Mouse (Mus musculus) heart, adult 2 months (tissue): ENCODE measurements at regions not wholly inside any gene's neighbourhood (a gene's known extent, or its start where the extent isn't known, plus 50 kb on each side); places are given as distances from the start of the nearest gene placed in this dataset.

Experiments used
- DNase-seq, 2 experiments: peaks; one replicate each; pipeline ENCODE4 v3.0.0; 2021
- H3K27ac ChIP-seq: fragments of 200-600 bp; 2 replicates; pipeline ENCODE4 v1.8.1; 2022
- H3K27me3 ChIP-seq: fragments of 200-500 bp; 2 replicates; pipeline ENCODE4 v1.6.1; 2012; ENCODE audit warnings: mild to moderate bottlenecking, low read length, inconsistent platforms, mixed read lengths; ENCODE audit not compliant: control insufficient read depth, insufficient read depth
- H3K36me3 ChIP-seq: fragments of 200-500 bp; 2 replicates; pipeline ENCODE4 v1.6.1; 2012; ENCODE audit warnings: low read length, inconsistent platforms; ENCODE audit not compliant: control insufficient read depth, insufficient read depth
- H3K4me1 ChIP-seq: fragments of 200-500 bp; 2 replicates; pipeline ENCODE4 v1.6.1; 2011; ENCODE audit warnings: low read length; ENCODE audit not compliant: control insufficient read depth, insufficient read depth
- H3K4me3 ChIP-seq: fragments of 200-600 bp; 2 replicates; pipeline ENCODE4 v1.8.1; 2022
- H3K79me2 ChIP-seq: fragments of 200-500 bp; replicated peaks from 2 replicates; pipeline ENCODE4 v1.6.1; 2012; ENCODE audit warnings: mild to moderate bottlenecking, inconsistent platforms, low read length, moderate library complexity, mixed read lengths; ENCODE audit not compliant: control insufficient read depth, insufficient read depth
- H3K9ac ChIP-seq: fragments of 200-500 bp; 2 replicates; pipeline ENCODE4 v1.6.1; 2012; ENCODE audit warnings: low read depth, mild to moderate bottlenecking, control low read depth, inconsistent platforms, low read length, mixed read lengths
- CTCF ChIP-seq: fragments of 200-600 bp; IDR thresholded peaks from 2 replicates; pipeline ENCODE4 v1.8.1; 2022; ENCODE audit warnings: antibody characterized with exemption, mild to moderate bottlenecking, moderate library complexity
- EP300 ChIP-seq: fragments of 200-500 bp; IDR thresholded peaks from 2 replicates; pipeline ENCODE4 v1.6.1; 2011; ENCODE audit warnings: low read depth, low read length, control low read depth; ENCODE audit not compliant: insufficient read depth
- POLR2A ChIP-seq: fragments of 200-500 bp; IDR thresholded peaks from 2 replicates; pipeline ENCODE4 v1.6.1; 2011; ENCODE audit warnings: mild to moderate bottlenecking, low read depth, low read length, control low read depth; ENCODE audit not compliant: insufficient read depth
- WGBS: fragments of 180-500 bp; shearing (Covaris S2); methylation state at CpG from one replicate; pipeline ENCODE4 v1.1.7; 2018; 5-methylcytosine and 5-hydroxymethylcytosine counted together
- intact Hi-C: fragments of 180-260 bp; cut with DNase I; formaldehyde crosslinking; loops from one replicate; pipeline ENCODE4 v1.15.1; 2025

DNA sequence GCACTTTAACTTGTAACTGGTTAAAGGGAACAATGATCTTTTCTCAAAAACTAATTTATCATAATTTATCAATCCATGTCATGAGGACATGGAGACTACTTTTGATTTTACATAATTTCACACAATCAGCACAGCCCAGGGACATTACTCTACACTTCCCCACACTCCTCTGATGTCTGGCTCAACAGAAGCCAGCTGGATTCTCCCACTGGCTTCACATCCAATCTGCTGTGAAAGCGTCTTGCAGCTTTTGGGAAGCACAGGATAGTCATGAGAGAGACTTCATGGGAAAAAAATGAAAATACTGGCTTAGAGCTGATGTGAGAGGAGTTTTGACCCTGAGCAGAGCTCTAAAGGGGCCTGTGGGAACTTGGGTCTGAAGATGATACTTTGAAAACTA is 61.7 kb upstream of the Hrasls start:
- TF ChIP-seq EP300: no peak
- TF ChIP-seq POLR2A: no peak
- TF ChIP-seq CTCF: no peak
- Histone ChIP-seq H3K4me1 (no peaks in the 10 kb centered on the region), H3K9ac (no peak overlapping the region), H3K27ac (no peak overlapping the region), H3K4me3 (no peak overlapping the region), H3K27me3 (no peaks in the 10 kb centered on the region), H3K79me2 (no peaks in the 10 kb centered on the region), H3K36me3 (no peaks in the 10 kb centered on the region)
- 74% methylated on average over 1 of the region's 1 CpGs for WGBS
- intact Hi-C loops: no loop called here
- DNase-seq: no peak

DNA sequence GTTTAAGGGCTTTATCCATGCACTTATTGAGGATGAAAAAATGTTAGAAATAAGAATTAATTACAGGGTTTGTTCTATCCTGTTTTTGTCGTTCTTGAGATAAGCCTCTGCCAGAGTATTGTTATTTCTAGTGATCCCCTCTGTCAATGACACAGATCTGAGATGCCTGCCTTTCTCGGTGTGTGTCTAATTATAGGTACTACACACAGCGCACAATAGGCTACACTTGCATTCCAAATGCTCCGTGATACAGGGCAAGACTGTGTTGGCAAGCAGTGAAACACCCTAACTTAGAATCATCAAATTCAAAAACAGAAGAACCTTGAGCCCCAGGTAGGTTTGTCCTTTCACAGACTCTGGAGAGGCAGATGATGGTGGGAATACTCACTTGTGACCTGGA is 90.3 kb upstream of the Hrasls start:
- DNase-seq: no peak
- intact Hi-C loops: no loop called here
- Histone ChIP-seq H3K27ac (no peak overlapping the region), H3K4me3 (no peak overlapping the region), H3K9ac (no peak overlapping the region), H3K79me2 (no peaks in the 10 kb centered on the region), H3K4me1 (no peaks in the 10 kb centered on the region), H3K36me3 (no peaks in the 10 kb centered on the region), H3K27me3 (no peaks in the 10 kb centered on the region)
- WGBS: 18% methylated on average over 4 of the region's 4 CpGs
- TF ChIP-seq POLR2A: no peak
- TF ChIP-seq CTCF: no peak
- TF ChIP-seq EP300: no peak

DNA sequence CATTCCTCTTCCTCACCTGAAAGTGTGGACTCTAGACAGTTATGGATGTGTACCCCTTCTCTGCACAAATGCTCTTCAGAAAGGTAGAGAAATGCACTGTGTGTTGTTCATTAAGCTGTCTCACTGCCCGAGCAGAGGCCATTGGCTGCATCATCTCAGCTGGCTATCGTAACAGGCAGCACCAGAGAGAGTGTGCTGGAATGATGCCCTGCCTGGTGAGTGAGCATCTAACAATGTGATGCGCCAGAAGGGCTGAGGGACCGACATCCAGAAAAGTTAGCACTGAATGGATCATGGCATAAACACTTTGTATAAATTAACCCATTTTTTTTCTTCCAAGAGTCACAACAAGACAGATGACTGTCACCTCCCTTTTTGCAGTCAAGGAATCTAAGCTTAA is 112.7 kb upstream of the Hrasls start:
- 82% methylated on average over 4 of the region's 4 CpGs for WGBS
- intact Hi-C loops: no loop called here
- no peak for DNase-seq

DNA sequence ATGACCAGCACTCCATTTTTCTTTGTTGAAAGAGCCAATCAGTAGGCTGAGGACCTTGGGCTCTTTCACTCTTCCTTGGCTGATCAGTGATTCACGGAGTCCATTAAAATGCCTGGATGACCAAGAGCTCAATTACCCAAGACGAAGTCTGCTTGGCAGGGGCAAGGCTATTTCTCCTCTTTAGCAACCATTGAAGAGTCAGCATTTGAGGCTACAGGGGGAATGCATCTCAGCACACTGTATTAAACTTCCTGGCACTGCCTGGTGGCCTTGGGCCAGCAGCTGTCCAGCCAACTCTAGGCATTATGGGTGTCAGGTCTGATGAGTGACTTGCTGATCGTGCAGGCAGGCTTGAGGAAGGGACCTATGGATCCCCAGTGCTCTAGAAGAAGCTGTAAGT is 136.5 kb upstream of the Mb21d2 start:
- H3K36me3 ChIP-seq: no peaks in the 10 kb centered on the region
- DNase-seq: no peak
- no peak overlapping the region for H3K9ac ChIP-seq
- TF ChIP-seq CTCF: no peak
- no peak for TF ChIP-seq EP300
- TF ChIP-seq POLR2A: no peak
- H3K79me2 ChIP-seq: no peaks in the 10 kb centered on the region
- intact Hi-C loops: no loop called here
- no peaks in the 10 kb centered on the region for H3K4me1 ChIP-seq
- 75% methylated on average over 3 of the region's 3 CpGs for WGBS
- no peaks in the 10 kb centered on the region for H3K27me3 ChIP-seq
- no peak overlapping the region for H3K27ac ChIP-seq
- H3K4me3 ChIP-seq: no peak overlapping the region

More for the DNA sequence above, 112.7 kb upstream of the Hrasls start:
- H3K9ac ChIP-seq: no peak overlapping the region
- H3K27ac ChIP-seq: no peak overlapping the region
- no peaks in the 10 kb centered on the region for H3K79me2 ChIP-seq
- H3K27me3 ChIP-seq: no peaks in the 10 kb centered on the region
- no peaks in the 10 kb centered on the region for H3K4me1 ChIP-seq
- H3K4me3 ChIP-seq: no peak overlapping the region
- TF ChIP-seq CTCF (no peak), POLR2A (no peak), EP300 (no peak)
- no peaks in the 10 kb centered on the region for H3K36me3 ChIP-seq

DNA sequence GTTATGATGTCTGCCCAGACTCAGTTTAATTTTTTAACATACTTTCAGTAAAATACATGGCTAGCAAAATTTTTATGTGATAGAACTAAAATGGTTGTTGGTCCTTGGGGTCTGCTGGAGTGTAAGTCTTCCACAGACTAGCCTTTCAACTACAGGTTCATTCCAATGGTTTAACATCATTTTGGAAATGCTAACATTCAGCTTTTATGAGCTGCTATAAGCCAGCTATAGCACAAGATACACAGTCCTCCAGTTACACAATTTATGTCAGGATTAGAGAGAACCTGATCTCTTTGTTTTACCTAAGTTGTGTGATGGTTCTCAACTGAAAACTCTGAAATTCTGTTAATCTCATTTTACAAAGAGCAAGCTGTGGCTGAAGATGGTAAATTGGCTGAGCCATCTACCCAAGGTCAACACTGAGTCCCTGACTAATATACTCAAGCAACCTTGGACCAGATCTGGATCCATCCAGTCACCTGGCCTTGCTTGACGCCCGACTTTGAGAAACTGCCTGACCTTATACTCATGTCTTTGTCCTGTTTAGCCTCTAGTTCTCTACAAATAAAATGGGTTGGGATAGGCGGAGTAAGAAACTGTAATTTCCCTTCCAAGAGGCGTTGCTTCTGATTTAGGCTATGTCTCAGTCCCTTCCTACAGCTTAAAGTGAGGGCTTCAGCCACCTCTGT is 135.8 kb upstream of the Mb21d2 start:
- H3K79me2 ChIP-seq: no peaks in the 10 kb centered on the region
- H3K4me3 ChIP-seq: no peak overlapping the region
- H3K4me1 ChIP-seq: no peaks in the 10 kb centered on the region
- H3K27me3 ChIP-seq: no peaks in the 10 kb centered on the region
- intact Hi-C loops: no loop called here
- DNase-seq: no peak
- no peaks in the 10 kb centered on the region for H3K36me3 ChIP-seq
- H3K9ac ChIP-seq: no peak overlapping the region
- 86% methylated on average over 4 of the region's 4 CpGs for WGBS
- no peak for TF ChIP-seq CTCF
- TF ChIP-seq POLR2A: no peak
- TF ChIP-seq EP300: no peak
- H3K27ac ChIP-seq: no peak overlapping the region

DNA sequence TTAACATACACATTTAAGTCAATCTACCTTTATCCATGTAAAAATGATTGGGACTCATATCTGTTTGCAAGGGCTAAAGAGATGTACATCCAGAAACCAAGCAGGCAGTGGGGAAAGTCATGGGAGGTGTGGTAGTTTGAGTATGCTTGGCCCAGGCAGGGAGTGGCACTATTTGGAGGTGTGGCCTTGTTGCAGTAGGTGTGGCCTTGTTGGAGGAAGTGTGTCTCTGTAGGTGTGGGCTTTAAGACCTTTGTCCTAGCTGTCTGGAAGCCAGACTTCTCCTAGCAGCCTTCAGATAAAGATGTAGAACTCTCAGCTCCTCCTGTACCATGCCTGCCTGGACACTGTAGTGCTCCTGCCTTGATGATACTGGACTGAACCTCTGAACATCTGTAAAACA is 133.9 kb upstream of the Mb21d2 start:
- no peaks in the 10 kb centered on the region for H3K36me3 ChIP-seq
- TF ChIP-seq EP300: no peak
- TF ChIP-seq POLR2A: no peak
- no peak for TF ChIP-seq CTCF
- no peaks in the 10 kb centered on the region for H3K4me1 ChIP-seq
- H3K9ac ChIP-seq: no peak overlapping the region
- H3K4me3 ChIP-seq: no peak overlapping the region
- intact Hi-C loops: no loop called here
- H3K27ac ChIP-seq: no peak overlapping the region
- DNase-seq: no peak
- no peaks in the 10 kb centered on the region for H3K79me2 ChIP-seq
- no peaks in the 10 kb centered on the region for H3K27me3 ChIP-seq
